Mouse (Mus musculus): ENCODE results near the gene Hist1h4i.

The Hist1h4i gene

DNA sequence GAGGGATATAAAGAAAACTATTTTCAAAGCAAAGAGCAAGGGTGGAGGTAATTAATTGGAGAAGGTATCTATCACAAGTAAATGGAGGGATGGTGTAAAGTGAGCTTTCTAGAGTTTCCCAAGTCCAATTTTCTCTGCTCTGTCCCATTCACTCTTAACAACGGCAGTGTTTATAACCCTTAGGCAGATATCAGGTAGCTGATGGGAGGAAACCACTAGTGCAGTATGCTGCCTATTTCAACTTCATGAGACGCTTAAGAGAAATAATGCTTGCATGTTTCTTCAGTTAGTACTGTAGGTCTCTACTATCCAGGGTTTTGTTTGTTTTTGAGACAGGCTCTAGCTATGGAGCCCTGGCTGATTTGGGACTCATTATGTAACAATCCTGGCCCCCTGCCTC, 3.7 kb downstream of the Hist1h4i start:
- in situ Hi-C loops (cut with MboI, MseI), result loop anchor here (5.0 to 10.0 kb wide), 3 partner anchors 315 to 1707 kb away; partner anchors contain the start of genes Hist1h2af, Hist1h2bb, Hist1h2bm and Hist1h3c

DNA sequence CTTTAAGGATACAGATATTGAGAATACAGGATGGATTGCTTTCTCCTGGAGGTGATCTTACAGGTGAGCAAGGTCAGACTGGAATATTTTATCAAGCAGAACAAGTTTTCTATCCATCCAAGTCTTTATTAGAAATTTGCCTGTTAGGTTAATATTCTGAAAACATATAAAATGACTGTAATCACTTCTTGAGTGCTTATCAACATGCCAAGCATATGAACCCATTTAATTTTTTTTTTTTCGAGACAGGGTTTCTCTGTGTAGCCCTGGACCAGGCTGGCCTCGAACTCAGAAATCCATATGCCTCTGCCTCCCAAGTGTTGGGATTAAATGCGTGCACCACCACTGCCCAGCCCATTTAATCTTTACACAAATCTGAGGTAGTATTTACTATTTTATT, 4.2 kb downstream of the Hist1h4i start:
- in situ Hi-C loops (cut with MboI, MseI), result loop anchor here (5.0 to 10.0 kb wide), 3 partner anchors 315 to 1708 kb away; partner anchors contain the start of genes Hist1h2af, Hist1h2bb, Hist1h2bm and Hist1h3c

DNA sequence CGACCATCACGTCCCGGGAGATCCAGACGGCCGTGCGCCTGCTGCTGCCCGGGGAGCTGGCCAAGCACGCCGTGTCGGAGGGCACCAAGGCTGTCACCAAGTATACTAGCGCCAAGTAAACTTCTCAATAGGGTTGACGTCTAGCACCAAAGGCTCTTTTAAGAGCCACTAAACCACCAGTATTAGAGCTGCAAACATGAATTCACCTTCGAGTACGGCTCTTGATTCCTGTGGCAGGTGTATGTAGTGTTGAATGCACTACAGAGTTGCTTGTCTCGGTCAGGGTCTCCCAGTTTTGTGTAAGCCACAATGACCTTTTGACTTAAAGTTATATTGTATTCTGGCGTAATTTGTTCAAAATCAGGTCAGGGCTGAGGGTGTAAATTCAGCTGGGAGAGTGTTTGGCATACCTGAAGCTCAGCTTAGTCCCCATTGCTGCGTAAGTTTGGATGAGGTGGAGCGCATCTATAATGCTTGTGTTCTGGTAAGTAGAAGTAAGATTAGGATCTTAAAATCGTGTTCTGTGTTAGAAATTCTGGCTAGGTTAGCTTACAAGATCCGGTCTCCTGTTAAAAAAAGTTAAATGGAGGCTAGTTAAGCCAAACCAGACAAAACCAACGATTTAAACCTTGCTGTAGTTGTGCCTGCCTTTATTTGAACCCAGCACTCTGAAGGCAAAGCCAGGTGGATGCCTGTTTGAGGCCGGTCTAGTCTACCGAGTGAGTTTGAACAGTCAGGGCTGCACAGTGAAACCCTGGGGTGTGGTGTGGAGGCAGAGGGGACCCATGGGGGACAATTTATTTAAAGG, 4.8 kb downstream of the Hist1h4i start:
- in situ Hi-C loops (cut with MboI, MseI), result loop anchor here (5.0 to 10.0 kb wide), 3 partner anchors 314 to 1708 kb away; partner anchors contain the start of genes Hist1h2af, Hist1h2bb, Hist1h2bm and Hist1h3c

DNA sequence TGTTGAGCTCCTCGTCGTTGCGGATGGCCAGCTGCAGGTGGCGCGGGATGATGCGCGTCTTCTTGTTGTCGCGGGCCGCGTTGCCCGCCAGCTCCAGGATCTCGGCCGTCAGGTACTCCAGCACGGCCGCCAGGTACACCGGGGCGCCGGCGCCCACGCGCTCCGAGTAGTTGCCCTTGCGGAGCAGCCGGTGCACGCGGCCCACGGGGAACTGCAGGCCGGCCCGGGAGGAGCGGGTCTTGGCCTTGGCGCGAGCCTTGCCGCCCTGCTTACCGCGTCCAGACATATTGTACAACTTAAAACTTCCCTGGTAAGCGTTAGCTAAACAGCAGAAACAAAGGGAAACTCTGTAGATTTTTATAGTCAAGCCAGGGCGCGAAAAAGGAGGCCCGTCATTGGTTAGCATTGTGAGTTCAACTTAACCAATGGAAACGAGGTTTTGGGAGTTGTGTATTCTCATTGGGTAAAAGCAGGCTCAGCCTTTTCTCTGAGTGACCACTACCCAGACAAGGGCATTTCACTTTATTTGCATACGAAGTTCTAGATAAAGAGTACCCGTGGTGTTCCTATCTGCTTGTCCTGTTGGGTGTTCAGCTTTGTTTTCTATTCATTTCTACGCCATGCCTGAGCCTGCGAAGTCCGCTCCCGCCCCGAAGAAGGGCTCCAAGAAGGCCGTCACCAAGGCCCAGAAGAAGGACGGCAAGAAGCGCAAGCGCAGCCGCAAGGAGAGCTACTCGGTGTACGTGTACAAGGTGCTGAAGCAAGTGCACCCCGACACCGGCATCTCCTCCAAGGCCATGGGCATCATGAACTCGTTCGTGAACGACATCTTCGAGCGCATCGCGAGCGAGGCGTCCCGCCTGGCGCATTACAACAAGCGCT, 5.7 kb downstream of the Hist1h4i start, which contains the start of the genes Hist1h2ah and Hist1h2bk:
Gene Hist1h2ah, minus strand, starts transcription at position 302 of the 882 bp plus-strand sequence.
Gene Hist1h2bk, plus strand, starts transcription at position 604 of the 882 bp plus-strand sequence.
- in situ Hi-C loops (cut with MboI, MseI), result loop anchor here (5.0 to 10.0 kb wide), 3 partner anchors 313 to 1709 kb away; partner anchors contain the start of genes Hist1h2af, Hist1h2bb, Hist1h2bm and Hist1h3c

DNA sequence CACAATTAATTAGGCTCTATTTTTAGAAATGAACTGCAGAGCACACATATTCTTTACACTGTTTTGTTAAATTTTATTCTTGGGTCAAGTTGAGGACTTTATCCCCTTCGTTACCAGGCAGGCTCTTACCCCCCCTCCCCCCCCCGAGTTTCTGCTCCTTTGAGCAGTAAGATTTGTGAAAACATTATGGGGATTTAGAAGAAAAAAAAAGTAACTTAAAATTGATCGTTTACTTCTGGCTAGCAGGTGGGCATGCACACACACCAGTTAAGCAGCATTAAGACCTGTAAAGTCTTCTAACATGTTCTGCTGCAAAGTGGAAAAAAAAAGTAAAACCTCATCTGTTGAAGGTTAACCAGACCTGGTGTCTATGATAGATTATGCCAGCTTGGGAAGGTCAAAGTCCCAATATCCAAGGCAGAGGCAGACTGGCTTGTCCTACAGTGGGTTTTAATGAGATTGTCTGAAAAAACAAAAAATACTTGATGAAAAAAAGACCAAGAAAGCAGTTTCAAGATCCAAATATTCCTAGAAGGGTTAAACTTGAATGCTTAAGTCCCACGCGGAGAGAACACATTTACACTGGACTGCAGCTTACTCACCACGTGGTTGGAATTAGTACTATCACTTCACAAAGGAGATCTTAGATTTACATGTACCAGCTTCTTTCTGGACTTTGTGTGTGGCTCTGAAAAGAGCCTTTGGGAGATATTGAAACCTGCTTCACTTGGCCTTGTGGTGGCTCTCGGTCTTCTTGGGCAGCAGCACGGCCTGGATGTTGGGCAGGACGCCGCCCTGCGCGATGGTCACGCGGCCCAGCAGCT, 6.5 kb downstream of the Hist1h4i start:
- in situ Hi-C loops (cut with MboI, MseI), result loop anchor here (5.0 to 10.0 kb wide), 4 partner anchors 182 to 1710 kb away; partner anchors contain the start of genes Hist1h2af, Hist1h2bb, Hist1h2bm and Hist1h3c

- in situ Hi-C loops (cut with MboI, MseI), result loop anchor here (5.0 to 10.0 kb wide), 3 partner anchors 182 to 1711 kb away; partner anchors contain the start of genes Hist1h2af, Hist1h2bb, Hist1h3c and Hist1h3g
Observed at GRCm38 (mm10) chr13:22033741-22034442, 7.3 kb downstream of the Hist1h4i start.

DNA sequence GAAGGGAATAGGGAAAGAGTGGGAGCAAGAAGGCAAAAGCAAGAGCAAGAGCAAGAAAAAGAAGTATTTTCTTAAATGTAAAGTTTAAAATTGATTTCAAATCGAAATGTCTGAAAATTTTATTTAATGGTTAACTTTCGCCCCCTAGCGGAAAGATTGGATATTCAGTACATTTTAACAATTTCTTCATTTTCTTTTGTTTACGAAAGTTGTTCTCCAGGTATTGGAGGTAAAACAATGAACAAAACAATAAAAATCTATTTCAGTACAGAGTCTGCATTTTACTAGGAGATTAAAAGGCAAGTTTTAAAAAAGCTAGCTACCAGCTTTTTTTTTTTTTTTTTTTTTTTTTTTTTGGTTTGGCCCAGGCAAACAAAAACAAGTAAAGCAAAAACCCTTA, 10.7 kb downstream of the Hist1h4i start:
- in situ Hi-C loops (cut with MboI, MseI), result loop anchor here (5.0 to 10.0 kb wide), 3 partner anchors 178 to 1714 kb away; partner anchors contain the start of genes Hist1h2af, Hist1h2bb, Hist1h3c and Hist1h3g

DNA sequence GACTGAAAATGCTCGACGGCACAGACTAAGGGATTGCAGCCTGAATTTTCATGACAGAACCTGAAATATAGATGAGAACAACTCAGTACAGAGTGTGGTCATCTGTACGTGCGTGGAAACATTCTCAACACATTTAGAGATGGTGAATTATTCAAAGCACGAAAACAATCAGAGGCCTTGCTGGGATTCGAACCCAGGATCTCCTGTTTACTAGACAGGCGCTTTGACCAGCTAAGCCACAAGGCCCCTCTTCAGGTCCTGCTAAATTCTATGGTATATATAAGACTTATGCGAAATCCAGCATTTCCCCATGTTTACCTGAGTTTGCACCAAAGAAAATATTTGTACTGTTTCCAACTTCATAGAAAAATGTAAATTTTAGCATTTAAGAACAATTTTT, 11.2 kb downstream of the Hist1h4i start:
- in situ Hi-C loops (cut with MboI, MseI), result loop anchor here (5.0 to 10.0 kb wide), 8 partner anchors 58 to 1715 kb away; partner anchors contain the start of genes Hist1h2af, Hist1h2bb, Hist1h3c and Hist1h3g

- in situ Hi-C loops (cut with MboI, MseI), result loop anchor here (5.0 to 10.0 kb wide), 5 partner anchors 57 to 1418 kb away; partner anchors contain the start of gene Trim27
Observed at GRCm38 (mm10) chr13:22028673-22029460, 12.3 kb downstream of the Hist1h4i start.

DNA sequence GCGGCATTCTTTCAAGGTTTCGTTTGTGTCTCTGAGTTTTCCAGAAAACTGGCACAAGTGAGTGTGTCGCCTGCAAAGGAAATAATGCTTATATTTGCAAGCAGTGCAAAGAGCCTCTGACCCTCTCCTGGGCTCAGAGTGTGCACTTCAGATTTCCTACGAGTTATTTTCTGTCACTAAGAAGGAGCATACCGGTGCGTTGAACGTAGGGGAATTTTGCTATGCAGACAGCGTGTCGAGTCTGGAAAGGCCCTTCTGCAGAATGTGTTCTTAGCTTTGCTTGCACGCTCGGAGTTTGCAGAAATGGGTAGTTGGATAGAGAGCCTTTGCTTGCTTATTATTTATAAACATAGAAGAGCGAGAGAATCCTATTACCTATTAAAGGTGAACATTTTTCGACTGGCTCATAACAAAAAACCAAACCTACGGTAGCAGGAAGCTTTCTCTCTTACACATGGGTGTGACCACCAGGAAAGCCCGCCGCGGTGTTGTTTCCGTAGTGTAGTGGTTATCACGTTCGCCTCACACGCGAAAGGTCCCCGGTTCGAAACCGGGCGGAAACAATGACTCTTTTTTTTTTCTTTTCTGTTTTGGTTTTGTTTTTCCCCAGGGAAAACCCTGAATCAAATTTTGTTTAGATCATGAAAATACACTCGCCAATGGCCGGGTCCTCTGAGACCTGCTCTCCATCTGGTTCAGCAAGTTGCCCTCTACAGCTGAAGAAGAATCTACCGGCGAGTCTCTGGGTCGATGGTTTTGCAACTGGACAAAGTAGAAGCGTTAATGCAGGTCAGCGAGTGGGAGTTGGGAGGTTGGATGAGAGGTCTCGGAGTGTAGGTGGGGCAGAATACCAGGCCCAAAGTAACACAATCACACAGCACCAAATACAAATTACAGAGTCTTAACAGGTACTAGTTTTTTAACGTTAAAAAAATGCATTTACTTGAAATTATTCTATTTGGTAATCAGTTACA, 14.8 kb downstream of the Hist1h4i start:
- in situ Hi-C loops (cut with MboI, MseI), result loop anchor here (5.0 to 10.0 kb wide), 5 partner anchors 54 to 1421 kb away; partner anchors contain the start of gene Trim27

DNA sequence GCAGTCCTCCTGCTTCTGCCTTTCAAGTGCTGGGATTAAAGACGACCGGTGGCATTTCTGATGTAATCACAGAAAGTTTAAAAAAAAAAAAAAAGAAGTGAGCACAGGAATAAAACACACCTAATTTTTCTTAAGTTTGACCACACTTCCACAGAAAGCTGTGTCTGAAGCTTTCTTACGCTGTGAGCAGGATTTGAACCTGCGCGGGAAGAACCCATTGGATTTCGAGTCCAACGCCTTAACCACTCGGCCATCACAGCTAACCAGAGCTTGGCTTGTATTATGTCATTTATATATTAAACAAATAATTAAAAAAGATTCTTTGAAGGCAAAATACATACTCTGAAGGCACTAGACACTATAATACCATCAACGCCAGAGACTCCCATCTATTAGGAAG, 18.9 kb downstream of the Hist1h4i start:
- in situ Hi-C loops (cut with MboI, MseI), result loop anchor here (10.0 kb wide), 2 partner anchors 217 to 847 kb away; partner anchors contain the start of gene Trim27

- in situ Hi-C loops (cut with MboI, MseI), result loop anchor here (10.0 kb wide), 2 partner anchors 217 to 847 kb away; partner anchors contain the start of gene Trim27
Observed at GRCm38 (mm10) chr13:22021581-22021980, 19.6 kb downstream of the Hist1h4i start.

- in situ Hi-C loops (cut with MboI, MseI), result loop anchor here (10.0 kb wide), 2 partner anchors 216 to 846 kb away; partner anchors contain the start of gene Trim27
Observed at GRCm38 (mm10) chr13:22020901-22021339, 20.2 kb downstream of the Hist1h4i start.

GRCm38 (mm10) chr13:22019934-22020835, 21.0 kb downstream of the Hist1h4i start:
- in situ Hi-C loops (cut with MboI, MseI), result loop anchor here (10.0 kb wide), 2 partner anchors 215 to 845 kb away; partner anchors contain the start of gene Trim27

DNA sequence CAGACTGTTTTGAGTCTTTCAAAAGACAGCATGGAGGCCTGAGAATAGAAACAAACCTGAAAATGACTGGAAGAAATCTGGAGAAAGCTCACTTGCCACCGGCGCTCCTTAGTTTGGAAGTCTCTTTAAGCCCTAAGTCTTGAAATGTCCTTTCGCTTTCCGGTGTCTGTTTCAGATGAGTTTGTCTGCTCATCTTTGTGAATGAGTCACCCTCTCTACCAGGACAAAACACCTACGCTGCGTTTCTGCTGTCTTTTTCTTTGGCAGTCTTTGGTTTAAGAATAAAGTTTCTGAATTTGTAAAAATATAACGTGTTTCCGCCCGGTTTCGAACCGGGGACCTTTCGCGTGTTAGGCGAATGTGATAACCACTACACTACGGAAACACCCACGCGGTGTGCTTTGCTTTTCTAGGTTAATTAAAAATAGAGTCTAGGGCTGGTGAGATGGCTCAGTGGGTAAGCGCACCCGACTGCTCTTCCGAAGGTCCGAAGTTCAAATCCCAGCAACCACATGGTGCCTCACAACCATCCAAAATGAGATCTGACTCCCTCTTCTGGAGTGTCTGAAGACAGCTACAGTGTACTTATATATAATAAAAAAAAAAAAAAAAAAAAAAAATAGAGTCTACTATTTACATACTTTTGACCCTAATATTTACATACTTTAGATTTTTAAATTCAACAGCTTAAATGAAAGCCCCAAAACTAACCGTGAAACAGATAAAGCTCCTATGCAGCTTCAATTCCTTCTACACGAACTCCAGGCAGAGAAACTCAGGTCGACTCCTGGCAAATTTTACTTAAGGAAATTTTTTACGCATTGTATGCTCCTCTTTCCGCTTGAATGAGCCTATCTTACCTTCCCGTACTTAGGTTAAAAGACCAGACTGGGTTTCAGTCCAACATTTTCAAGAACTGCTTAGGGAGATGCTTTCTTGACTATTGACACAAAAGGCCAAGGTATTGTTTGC, 25.4 kb downstream of the Hist1h4i start:
- in situ Hi-C loops (cut with MboI, MseI), result no loop called here

Measured in regulatory T cell (primary cell).